Mouse (Mus musculus): ENCODE measurements around the gene Mrpl33. TPM values are rescaled to one million over a fixed set of nuclear protein-coding genes. Genes with fewer than 3 reads are reported as not detected.

The Mrpl33 gene
- total and polyA plus RNA-seq, 3 experiments = 47.7 to 332 (median 281) TPM

DNA sequence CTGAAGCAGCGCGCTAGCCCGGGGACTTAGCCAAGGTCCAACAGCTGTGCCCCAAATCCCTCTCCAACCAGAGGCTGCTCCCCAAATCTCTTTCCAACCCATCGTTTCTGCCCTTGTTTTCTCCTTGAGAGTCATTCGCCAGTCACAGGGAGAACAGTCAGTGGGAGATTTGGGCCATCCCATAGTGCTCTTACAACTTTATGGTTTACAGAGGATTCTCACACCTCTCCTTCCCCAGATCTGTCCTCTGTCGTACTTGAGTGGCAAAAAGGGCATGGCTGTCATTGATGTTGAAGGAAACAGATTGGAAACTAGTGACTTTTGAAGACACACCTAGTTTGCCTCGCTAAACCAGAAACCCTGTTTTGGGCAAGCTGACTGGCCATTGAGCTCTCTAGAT lies 32.8 kb upstream of the Mrpl33 start:
- WGBS = 19% methylated on average over 7 of the region's 7 CpGs
- Histone ChIP-seq H3K9ac (ENCODE audit: low read depth, low read length) (peak overlapping the region; percentile 37), H3K36me3 (ENCODE audit: control insufficient read depth, insufficient read depth, low read length) (peaks cover 4% of the 10 kb centered on the region), H3K4me3 (no peak overlapping the region), H3K4me1 (ENCODE audit: control insufficient read depth, insufficient read depth, low read length) (peaks cover 29% of the 10 kb centered on the region), H3K27me3 (ENCODE audit: control insufficient read depth, insufficient read depth, low read length) (no peaks in the 10 kb centered on the region), H3K79me2 (replicated peaks; ENCODE audit: control insufficient read depth, insufficient read depth, low read length) (no peaks in the 10 kb centered on the region), H3K27ac (peak overlapping the region; percentile 79)
- TF ChIP-seq EP300 (IDR thresholded peaks at IDR 0.05; ENCODE audit: insufficient read depth, low read depth, low read length) (no peak), CTCF (IDR thresholded peaks at IDR 0.05) (no peak), POLR2A (IDR thresholded peaks at IDR 0.05; ENCODE audit: insufficient read depth, low read depth, low read length) (no peak)
- intact Hi-C loops (cut with DNase I) = loop anchor here (1.0 to 5.0 kb wide), 5 partner anchors 33 to 633 kb away; partner anchors contain the start of genes Babam2, Mrpl33 and Rbks
- no peak for DNase-seq

DNA sequence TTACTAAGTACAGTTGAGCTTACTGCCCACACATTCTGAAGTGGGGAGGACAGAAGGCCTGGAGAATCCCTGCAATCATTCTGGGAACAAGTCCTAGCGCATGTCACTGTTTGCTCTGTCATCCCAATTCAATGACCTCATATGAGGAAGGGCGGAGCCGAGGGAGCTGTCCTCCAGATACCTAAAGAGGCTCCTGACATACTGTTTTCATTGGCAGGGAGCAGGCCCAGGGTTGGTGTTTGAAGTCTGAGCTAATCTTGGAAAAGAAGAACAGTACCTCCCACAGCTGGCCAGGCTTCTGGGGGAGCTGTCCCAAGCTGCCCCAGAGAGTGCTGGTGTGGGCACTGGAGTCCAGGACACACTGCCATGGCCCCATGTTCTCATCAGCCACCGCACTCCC lies 31.8 kb upstream of the Mrpl33 start:
- no peak overlapping the region; the same call in 1 of the 2 replicates for H3K9ac ChIP-seq (ENCODE audit: low read depth, low read length)
- H3K36me3 ChIP-seq (ENCODE audit: control insufficient read depth, insufficient read depth, low read length) = peaks cover 4% of the 10 kb centered on the region
- no peak overlapping the region for H3K4me3 ChIP-seq
- peak; percentile 60 to 81 for DNase-seq
- no peaks in the 10 kb centered on the region for H3K79me2 ChIP-seq (replicated peaks; ENCODE audit: control insufficient read depth, insufficient read depth, low read length)
- no peaks in the 10 kb centered on the region for H3K27me3 ChIP-seq (ENCODE audit: control insufficient read depth, insufficient read depth, low read length)
- TF ChIP-seq POLR2A (IDR thresholded peaks at IDR 0.05; ENCODE audit: insufficient read depth, low read depth, low read length) (peak; percentile 37; the same call in 1 of the 2 replicates), CTCF (IDR thresholded peaks at IDR 0.05) (no peak)
- WGBS = 34% methylated on average over 4 of the region's 4 CpGs
- H3K27ac ChIP-seq = peak overlapping the region; percentile 79
- intact Hi-C loops (cut with DNase I) = loop anchor here (5.0 kb wide), 1 partner anchor 132 kb away; the partner anchor contains the start of genes Babam2 and Rbks
- peaks cover 30% of the 10 kb centered on the region for H3K4me1 ChIP-seq (ENCODE audit: control insufficient read depth, insufficient read depth, low read length)

DNA sequence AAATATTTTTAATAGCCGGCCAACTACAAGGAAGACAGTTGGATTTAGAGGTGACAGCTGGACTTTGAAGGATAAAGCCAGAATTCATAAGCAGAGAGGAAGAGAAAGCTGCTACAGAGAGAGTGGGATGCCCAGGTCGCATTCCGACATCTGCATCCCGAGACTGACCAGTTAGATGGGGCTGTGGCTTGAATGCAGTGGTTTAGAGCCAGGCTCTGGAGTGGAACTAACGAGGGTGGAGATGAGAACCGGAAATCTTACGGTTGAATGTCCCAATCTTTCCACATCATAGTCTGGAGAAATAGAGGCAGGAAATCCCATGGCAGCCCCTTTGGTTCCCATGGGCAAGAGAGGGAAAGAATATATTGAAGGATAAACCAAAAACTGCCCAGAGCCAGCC lies 30.7 kb upstream of the Mrpl33 start:
- Histone ChIP-seq H3K27me3 (ENCODE audit: control insufficient read depth, insufficient read depth, low read length) (no peaks in the 10 kb centered on the region), H3K9ac (ENCODE audit: low read depth, low read length) (no peak overlapping the region), H3K4me1 (ENCODE audit: control insufficient read depth, insufficient read depth, low read length) (peaks cover 30% of the 10 kb centered on the region), H3K36me3 (ENCODE audit: control insufficient read depth, insufficient read depth, low read length) (peaks cover 4% of the 10 kb centered on the region), H3K4me3 (no peak overlapping the region), H3K79me2 (replicated peaks; ENCODE audit: control insufficient read depth, insufficient read depth, low read length) (no peaks in the 10 kb centered on the region), H3K27ac (peak overlapping the region; percentile 79)
- DNase-seq = no peak
- TF ChIP-seq POLR2A (IDR thresholded peaks at IDR 0.05; ENCODE audit: insufficient read depth, low read depth, low read length) = no peak
- no peak for TF ChIP-seq EP300 (IDR thresholded peaks at IDR 0.05; ENCODE audit: insufficient read depth, low read depth, low read length)
- TF ChIP-seq CTCF (IDR thresholded peaks at IDR 0.05) = no peak
- 79% methylated on average over 7 of the region's 7 CpGs for WGBS
- intact Hi-C loops (cut with DNase I) = no loop called here

DNA sequence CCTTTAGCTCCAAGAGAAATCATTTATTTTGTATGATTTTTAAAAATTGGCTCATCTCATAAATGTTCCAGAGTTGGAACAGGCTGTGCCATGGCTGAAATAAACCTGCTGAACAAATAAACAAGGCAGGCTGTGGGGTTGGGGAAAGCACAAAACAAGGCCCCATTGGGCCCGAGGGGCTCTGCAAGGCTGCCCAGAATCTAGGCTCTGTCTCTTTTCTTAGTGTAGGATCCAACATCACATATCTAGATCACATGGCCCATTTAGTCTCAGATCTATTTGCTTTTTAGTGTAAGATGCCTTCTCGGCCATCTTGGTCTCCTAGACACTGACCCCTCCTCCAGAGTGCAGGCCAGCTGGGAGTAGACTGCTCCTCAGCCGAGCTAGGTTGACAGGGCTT lies 30.3 kb upstream of the Mrpl33 start:
- Histone ChIP-seq H3K27me3 (ENCODE audit: control insufficient read depth, insufficient read depth, low read length) (no peaks in the 10 kb centered on the region), H3K9ac (ENCODE audit: low read depth, low read length) (no peak overlapping the region), H3K79me2 (replicated peaks; ENCODE audit: control insufficient read depth, insufficient read depth, low read length) (no peaks in the 10 kb centered on the region), H3K27ac (peak overlapping the region; percentile 79; the same call in 1 of the 2 replicates), H3K4me1 (ENCODE audit: control insufficient read depth, insufficient read depth, low read length) (peaks cover 32% of the 10 kb centered on the region), H3K36me3 (ENCODE audit: control insufficient read depth, insufficient read depth, low read length) (peaks cover 4% of the 10 kb centered on the region), H3K4me3 (no peak overlapping the region)
- 72% methylated on average over 3 of the region's 3 CpGs for WGBS
- DNase-seq = no peak
- intact Hi-C loops (cut with DNase I) = no loop called here
- TF ChIP-seq EP300 (IDR thresholded peaks at IDR 0.05; ENCODE audit: insufficient read depth, low read depth, low read length) = no peak
- TF ChIP-seq CTCF (IDR thresholded peaks at IDR 0.05) = no peak
- no peak for TF ChIP-seq POLR2A (IDR thresholded peaks at IDR 0.05; ENCODE audit: insufficient read depth, low read depth, low read length)

DNA sequence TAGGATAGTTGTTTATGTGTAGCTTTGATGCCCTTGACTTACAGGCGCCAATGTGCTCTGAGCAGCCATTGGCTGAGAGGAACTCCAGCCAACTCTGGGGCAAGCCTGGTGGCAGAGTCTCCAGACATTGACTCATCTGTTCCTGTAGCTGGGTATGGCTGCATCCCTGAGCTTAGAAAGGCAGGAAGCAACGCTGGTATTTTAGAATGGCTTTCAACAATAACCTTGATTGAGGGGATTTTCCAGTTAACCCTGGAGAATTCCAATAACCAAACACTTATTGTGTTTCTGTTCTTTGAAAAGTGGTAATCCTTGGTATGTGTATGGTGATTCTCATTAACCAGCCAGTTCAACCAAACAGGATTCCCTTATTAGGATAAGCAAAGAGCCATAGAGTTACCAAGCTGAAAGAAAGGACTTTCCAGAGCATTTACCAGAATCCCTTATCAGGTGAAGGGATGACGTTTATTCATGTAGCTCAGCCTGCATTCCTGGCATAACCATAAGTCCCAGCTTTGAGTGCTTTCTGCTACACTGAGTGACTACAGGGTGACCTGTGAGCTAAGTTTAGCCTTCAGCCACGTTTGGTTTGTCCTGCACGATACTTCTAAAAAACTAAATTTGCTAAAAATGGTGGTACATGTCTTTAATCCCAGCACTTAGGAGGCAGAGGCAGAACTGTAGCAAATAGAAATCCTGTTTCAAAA lies 28.6 kb upstream of the Mrpl33 start:
- intact Hi-C loops (cut with DNase I) = no loop called here

DNA sequence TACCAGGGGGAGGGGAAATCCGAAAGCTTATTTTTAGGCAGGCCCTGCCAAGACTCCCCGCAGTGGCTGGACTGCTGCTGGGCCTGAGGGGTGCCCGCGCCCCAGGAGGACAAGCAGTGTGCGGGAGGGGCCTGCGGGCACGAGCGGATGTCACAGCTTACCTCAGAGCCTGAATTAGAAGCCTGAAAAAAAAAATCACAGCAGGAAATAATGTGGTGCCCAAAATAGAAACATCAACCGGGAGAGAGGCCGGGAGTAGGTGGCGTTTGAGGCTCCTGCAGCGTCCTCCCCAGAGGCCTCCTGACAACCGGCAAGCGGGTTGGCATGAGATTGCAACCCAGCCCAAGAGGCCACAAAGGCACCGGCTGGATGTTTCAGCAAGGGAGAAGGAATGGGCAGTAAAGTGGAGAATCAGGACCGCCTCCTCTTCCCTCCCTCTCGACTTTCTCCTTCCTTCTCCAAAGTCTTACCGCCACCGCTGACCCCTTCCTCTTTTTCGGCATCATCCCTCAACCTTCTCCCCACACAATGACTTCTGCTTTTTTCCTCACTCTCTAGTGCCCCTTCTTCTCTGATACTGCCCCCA lies 25.6 kb upstream of the Mrpl33 start:
- Histone ChIP-seq H3K36me3 (ENCODE audit: control insufficient read depth, insufficient read depth, low read length) (peaks cover 2% of the 10 kb centered on the region), H3K4me3 (peak overlapping the region; percentile 42), H3K4me1 (ENCODE audit: control insufficient read depth, insufficient read depth, low read length) (peaks cover 13% of the 10 kb centered on the region), H3K79me2 (replicated peaks; ENCODE audit: control insufficient read depth, insufficient read depth, low read length) (no peaks in the 10 kb centered on the region), H3K9ac (ENCODE audit: low read depth, low read length) (peak overlapping the region; percentile 78), H3K27ac (peak overlapping the region; percentile 90), H3K27me3 (ENCODE audit: control insufficient read depth, insufficient read depth, low read length) (no peaks in the 10 kb centered on the region)
- peak; percentile 77 to 88 for DNase-seq
- 4% methylated on average over 20 of the region's 20 CpGs for WGBS
- intact Hi-C loops (cut with DNase I) = loop anchor here (2.0 to 5.0 kb wide), 3 partner anchors 26 to 306 kb away; partner anchors contain the start of gene Mrpl33
- 0 out of 2 replicates have a peak, but pooled peaks have one; percentile 63 for TF ChIP-seq EP300 (IDR thresholded peaks at IDR 0.05; ENCODE audit: insufficient read depth, low read depth, low read length)
- peak; percentile 74 for TF ChIP-seq POLR2A (IDR thresholded peaks at IDR 0.05; ENCODE audit: insufficient read depth, low read depth, low read length)
- TF ChIP-seq CTCF (IDR thresholded peaks at IDR 0.05) = no peak

More for the DNA sequence above, 28.6 kb upstream of the Mrpl33 start:
- peaks cover 2% of the 10 kb centered on the region for H3K36me3 ChIP-seq (ENCODE audit: control insufficient read depth, insufficient read depth, low read length)
- H3K27me3 ChIP-seq (ENCODE audit: control insufficient read depth, insufficient read depth, low read length) = no peaks in the 10 kb centered on the region
- H3K4me1 ChIP-seq (ENCODE audit: control insufficient read depth, insufficient read depth, low read length) = peaks cover 30% of the 10 kb centered on the region
- DNase-seq = no peak
- WGBS = 22% methylated on average over 5 of the region's 5 CpGs
- no peaks in the 10 kb centered on the region for H3K79me2 ChIP-seq (replicated peaks; ENCODE audit: control insufficient read depth, insufficient read depth, low read length)
- H3K9ac ChIP-seq (ENCODE audit: low read depth, low read length) = no peak overlapping the region
- no peak overlapping the region for H3K4me3 ChIP-seq
- TF ChIP-seq EP300 (IDR thresholded peaks at IDR 0.05; ENCODE audit: insufficient read depth, low read depth, low read length) (no peak), POLR2A (IDR thresholded peaks at IDR 0.05; ENCODE audit: insufficient read depth, low read depth, low read length) (no peak), CTCF (IDR thresholded peaks at IDR 0.05) (no peak)
- H3K27ac ChIP-seq = peak overlapping the region; percentile 90
